Mouse (Mus musculus) forebrain, embryonic 14.5 days (tissue): ENCODE data around the gene Alkbh2. TPM values are rescaled to one million over a fixed set of nuclear protein-coding genes. Genes with fewer than 3 reads are reported as not detected.

Experiments used
- ATAC-seq: fragments of 200-750 bp; cut with Nextera tagmentation; 2 replicates; pipeline ENCODE4 v1.8.0; 2017; ENCODE audit warnings: mild to moderate bottlenecking, moderate library complexity
- DNase-seq: peaks from one replicate; pipeline ENCODE4 v3.0.0-alpha.2; 2015; ENCODE audit warnings: low spot score
- H3K27ac ChIP-seq: fragments of 300-500 bp; sonication (generic); 2 replicates; pipeline ENCODE4 v1.5.1; 2014; ENCODE audit warnings: low read depth, mild to moderate bottlenecking, control low read depth, low read length, moderate library complexity
- H3K27me3 ChIP-seq: fragments of 300-500 bp; sonication (generic); replicated peaks from 2 replicates; pipeline ENCODE4 v1.6.1; 2014; ENCODE audit warnings: low read length, control low read depth, mixed read lengths; ENCODE audit not compliant: control insufficient read depth, insufficient read depth
- H3K36me3 ChIP-seq: fragments of 300-500 bp; sonication (generic); 2 replicates; pipeline ENCODE4 v1.6.1; 2014; ENCODE audit warnings: low read length, control low read depth; ENCODE audit not compliant: control insufficient read depth, insufficient read depth
- H3K4me1 ChIP-seq: fragments of 300-500 bp; sonication (generic); 2 replicates; pipeline ENCODE4 v1.6.1; 2014; ENCODE audit warnings: antibody characterized with exemption, low read length, control low read depth; ENCODE audit not compliant: control insufficient read depth, insufficient read depth
- H3K4me2 ChIP-seq: fragments of 300-500 bp; sonication (generic); 2 replicates; pipeline ENCODE4 v1.6.1; 2014; ENCODE audit warnings: mild to moderate bottlenecking, control low read depth, low read length
- H3K4me3 ChIP-seq: fragments of 300-500 bp; sonication (generic); 2 replicates; pipeline ENCODE4 v1.5.1; 2014; ENCODE audit warnings: low read depth, low read length, control low read depth
- H3K9ac ChIP-seq: fragments of 300-500 bp; sonication (generic); 2 replicates; pipeline ENCODE4 v1.6.1; 2014; ENCODE audit warnings: mild to moderate bottlenecking, low read length, control low read depth, moderate library complexity
- H3K9me3 ChIP-seq: fragments of 300-500 bp; sonication (generic); replicated peaks from 2 replicates; pipeline ENCODE4 v1.6.1; 2016; ENCODE audit warnings: low read length, control low read depth, mixed read lengths; ENCODE audit not compliant: control insufficient read depth
- WGBS: fragments of 180-500 bp; shearing (Covaris S2); extraction: QIAGEN DNeasy Blood & Tissue Kit; methylation state at CpG from one replicate; pipeline ENCODE4 v1.1.7; 2014; 5-methylcytosine and 5-hydroxymethylcytosine counted together
- polyA plus RNA-seq: library from polyadenylated mRNA; unstranded; fragments of >200 nt; fragmentation: Nextera tagmentation; extraction: Ambion mirVana; gene quantifications from 2 replicates; pipeline ENCODE4 v1.2.1, GENCODE M21; 2014

Gene Alkbh2
- 6.5 and 8.3 TPM in 2 replicates for polyA plus RNA-seq

DNA sequence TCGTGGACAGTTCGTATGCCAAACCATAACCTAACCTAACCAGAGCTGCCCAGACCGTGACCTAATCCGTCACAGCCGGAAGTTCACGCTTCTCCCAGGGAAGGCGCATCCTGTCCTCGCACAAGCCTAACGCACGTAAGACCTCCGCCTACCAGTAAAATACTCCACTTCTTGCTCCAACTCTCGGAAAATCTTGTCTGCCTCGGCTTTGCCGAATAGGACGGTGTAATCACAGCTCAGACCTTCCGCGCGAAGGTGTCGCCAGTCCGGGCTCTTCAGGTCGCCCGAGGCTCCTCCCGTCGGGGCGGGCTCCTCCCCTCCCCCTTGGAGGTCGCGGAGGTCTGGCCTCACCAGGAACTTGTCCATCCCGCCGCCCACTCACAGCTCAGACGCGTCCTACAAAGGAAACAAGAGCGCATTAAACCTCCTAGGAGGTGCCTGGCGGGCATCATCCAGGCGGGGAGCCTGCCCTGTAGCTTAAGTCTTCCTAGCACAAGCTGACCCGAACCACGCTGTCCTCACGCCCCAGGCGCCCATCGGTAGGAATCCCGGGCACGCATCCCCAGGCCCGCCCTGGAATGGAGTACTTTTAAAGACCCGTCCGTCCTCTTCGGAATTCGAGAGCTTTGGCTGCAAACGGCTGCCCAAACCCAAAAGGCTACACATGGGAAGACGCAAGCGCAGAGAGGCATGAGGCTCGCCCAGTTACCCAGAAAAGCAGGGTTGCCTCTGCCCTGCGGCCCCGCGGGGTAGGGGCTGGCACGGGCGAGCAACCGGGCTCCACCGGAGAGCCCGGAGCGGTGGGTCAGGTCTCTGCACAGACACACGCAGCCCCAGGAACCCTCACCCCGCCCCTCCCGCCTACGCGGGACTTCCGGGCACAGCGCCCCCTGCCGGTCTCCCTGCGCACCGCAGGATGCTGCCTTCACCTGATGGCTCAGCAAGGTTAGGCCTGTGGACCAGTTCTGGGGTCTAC lies at the start of gene Alkbh2:
Gene Alkbh2, minus strand, starts transcription at position 845 of the 976 bp plus-strand sequence.
- DNase-seq (peak; percentile 82), ATAC-seq (peak; percentile 9)
- Histone ChIP-seq H3K27ac (peak within 1 kb of the TSS; percentile 65), H3K27me3 (no peaks in the 10 kb centered on the region), H3K9ac (peak within 1 kb of the TSS; percentile 78), H3K4me3 (peak within 1 kb of the TSS; percentile 61), H3K9me3 (no peaks in the 10 kb centered on the region), H3K36me3 (peaks cover 27% of the 10 kb centered on the region), H3K4me1 (peaks cover 7% of the 10 kb centered on the region; the same call in 1 of the 2 replicates), H3K4me2 (peak within 1 kb of the TSS; percentile 75)
- WGBS: under 1% methylated on average over 69 of the region's 69 CpGs

DNA sequence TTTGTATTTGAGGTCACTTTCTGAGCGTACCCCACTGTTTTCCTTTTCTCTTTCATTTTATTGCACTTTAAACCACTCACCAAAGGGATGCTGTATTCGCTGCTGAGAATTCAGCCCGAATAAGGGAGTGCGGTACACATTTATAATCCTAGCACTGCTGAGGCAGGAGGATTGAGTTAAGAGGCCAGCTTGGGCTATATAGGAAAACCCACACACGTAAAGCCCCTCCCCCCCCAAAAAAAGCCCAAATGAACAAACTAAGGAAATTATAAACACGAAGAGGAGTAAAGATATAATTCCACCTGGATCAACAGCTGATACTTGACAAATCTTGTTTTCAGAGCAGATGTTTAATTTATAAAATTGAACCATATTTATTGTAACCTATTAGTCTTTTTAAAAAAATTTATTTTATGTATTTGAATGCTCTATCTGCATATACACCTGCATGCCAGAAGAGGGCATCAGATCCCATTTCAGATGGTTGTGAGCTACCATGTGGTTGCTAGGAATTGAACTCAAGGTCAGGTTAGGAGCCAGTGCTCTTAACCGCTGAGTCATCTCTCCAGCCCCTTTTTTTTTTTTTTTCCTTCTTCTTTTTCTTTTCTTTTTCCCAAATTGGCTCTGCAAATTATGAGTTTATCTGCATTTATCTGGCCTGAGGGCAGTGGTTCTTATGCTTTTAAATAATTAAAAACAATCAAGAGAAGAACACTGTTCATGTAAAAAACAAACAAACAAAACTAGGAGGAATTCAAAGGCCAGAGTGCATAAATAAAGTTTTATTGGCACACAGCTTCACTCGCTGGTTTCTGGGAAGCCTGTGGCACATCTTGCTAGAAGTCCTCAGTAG lies 48.8 kb upstream of the Alkbh2 start:
- peak overlapping the region; percentile 58; the same call in 1 of the 2 replicates for H3K4me2 ChIP-seq
- 62% methylated on average over 8 of the region's 8 CpGs for WGBS
- peaks cover 2% of the 10 kb centered on the region; the same call in 1 of the 2 replicates for H3K4me1 ChIP-seq
- no peak overlapping the region for H3K9ac ChIP-seq
- H3K27ac ChIP-seq: no peak overlapping the region
- no peak overlapping the region for H3K4me3 ChIP-seq
- ATAC-seq: no peak
- H3K36me3 ChIP-seq: no peaks in the 10 kb centered on the region
- no peaks in the 10 kb centered on the region for H3K9me3 ChIP-seq
- H3K27me3 ChIP-seq: peaks cover 6% of the 10 kb centered on the region; the same call in 1 of the 2 replicates
- no peak for DNase-seq

DNA sequence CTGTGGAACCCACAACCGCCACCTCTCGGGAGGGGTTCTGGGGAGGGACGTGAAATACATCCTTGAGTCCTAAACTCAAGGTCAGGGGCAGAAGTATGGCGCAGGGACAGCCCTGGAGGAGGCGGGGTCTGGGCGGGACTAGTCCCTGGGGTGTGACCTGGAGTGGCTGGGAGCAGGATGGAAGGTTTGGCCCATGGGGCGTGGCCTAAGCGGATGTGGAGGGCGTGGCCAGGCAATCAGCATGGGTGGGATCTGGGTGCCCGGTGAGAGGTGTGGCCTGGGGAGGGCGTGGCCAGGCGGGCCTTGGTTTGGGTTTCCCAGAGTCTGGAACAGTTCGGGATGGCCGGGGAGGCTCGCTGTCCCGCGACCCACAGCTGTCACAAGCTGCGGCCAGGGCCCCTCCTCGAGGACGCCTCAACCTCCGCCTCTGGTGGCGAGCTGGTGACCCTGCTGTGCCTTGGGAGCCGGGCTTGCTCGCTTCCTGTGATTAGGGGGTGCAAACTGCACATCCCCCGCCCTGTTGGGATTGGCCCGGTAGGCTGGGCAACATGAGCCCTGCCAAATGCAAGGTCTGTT lies 47.7 kb upstream of the Alkbh2 start:
- WGBS: under 1% methylated on average over 26 of the region's 26 CpGs
- DNase-seq: peak; percentile 70
- peak; percentile 78 for ATAC-seq
- Histone ChIP-seq H3K27me3 (peaks cover 6% of the 10 kb centered on the region; the same call in 1 of the 2 replicates), H3K4me2 (peak overlapping the region; percentile 58), H3K4me1 (peaks cover 2% of the 10 kb centered on the region; the same call in 1 of the 2 replicates), H3K27ac (no peak overlapping the region), H3K9ac (peak overlapping the region; percentile 47; the same call in 1 of the 2 replicates), H3K4me3 (peak overlapping the region; percentile 28), H3K9me3 (no peaks in the 10 kb centered on the region), H3K36me3 (no peaks in the 10 kb centered on the region)

DNA sequence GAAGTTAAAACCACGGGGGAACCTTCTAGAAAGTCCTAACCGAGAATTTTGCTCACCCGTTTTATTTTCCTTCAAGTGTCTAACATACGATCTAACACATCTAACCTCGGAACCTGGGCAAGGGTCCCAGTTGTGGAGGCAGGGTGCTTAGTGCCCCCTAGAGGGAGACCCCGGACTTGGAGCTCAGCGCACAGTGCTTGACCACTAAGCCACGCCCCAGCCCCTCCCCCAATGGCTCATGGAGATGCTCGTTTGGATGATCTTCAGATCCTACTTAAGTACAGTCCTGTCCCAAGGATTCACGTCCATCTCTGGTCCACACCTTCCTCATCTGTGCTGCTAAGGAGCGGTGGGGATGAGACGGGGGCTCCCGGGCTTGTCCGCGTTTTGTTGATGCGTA lies 46.6 kb upstream of the Alkbh2 start:
- peaks cover 6% of the 10 kb centered on the region; the same call in 1 of the 2 replicates for H3K27me3 ChIP-seq
- no peaks in the 10 kb centered on the region for H3K36me3 ChIP-seq
- no peak overlapping the region for H3K4me2 ChIP-seq
- H3K4me3 ChIP-seq: no peak overlapping the region
- DNase-seq (peak; percentile 56), ATAC-seq (no peak)
- WGBS: 14% methylated on average over 16 of the region's 16 CpGs
- H3K27ac ChIP-seq: no peak overlapping the region
- H3K9ac ChIP-seq: no peak overlapping the region
- H3K9me3 ChIP-seq: no peaks in the 10 kb centered on the region
- H3K4me1 ChIP-seq: peaks cover 2% of the 10 kb centered on the region; the same call in 1 of the 2 replicates

DNA sequence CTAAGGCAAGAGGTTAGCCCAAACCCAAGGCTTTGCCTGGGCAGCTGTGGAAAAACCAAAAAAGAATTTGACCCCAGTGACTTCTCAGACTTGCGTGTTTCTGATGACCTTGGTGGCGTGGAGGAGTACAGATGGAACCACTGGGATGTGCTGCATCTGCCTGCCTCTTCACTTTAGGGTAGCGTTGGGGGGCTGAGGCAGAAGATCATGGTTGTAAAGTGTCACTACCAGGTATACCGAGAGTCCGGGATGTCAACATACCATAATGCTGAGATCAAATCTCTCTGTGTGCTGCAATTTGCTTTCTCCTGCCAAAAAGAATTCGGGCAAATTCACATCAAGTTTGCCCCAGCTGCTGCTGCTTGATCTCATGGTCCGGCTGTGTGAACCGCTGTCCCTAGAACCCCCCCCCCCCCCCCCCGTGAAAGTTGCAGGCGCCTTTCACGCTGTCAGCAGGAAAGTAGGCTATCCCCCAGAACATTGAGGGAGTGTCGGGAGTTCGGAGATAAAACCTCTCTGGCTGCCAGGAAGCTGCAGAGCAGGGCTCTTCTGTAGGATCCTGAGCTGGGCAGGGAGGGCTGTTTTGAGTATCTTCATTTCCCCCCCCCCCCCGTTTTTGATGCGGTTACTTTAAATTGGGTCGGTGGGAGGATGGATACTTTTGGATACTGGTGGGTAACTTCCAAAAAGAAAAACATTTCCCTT lies 46.0 kb upstream of the Alkbh2 start:
- H3K4me3 ChIP-seq: no peak overlapping the region
- H3K27me3 ChIP-seq: peaks cover 6% of the 10 kb centered on the region; the same call in 1 of the 2 replicates
- H3K4me1 ChIP-seq: peaks cover 2% of the 10 kb centered on the region; the same call in 1 of the 2 replicates
- no peaks in the 10 kb centered on the region for H3K9me3 ChIP-seq
- ATAC-seq (no peak), DNase-seq (no peak)
- H3K9ac ChIP-seq: no peak overlapping the region
- no peak overlapping the region for H3K4me2 ChIP-seq
- no peaks in the 10 kb centered on the region for H3K36me3 ChIP-seq
- 34% methylated on average over 16 of the region's 16 CpGs for WGBS
- H3K27ac ChIP-seq: no peak overlapping the region

DNA sequence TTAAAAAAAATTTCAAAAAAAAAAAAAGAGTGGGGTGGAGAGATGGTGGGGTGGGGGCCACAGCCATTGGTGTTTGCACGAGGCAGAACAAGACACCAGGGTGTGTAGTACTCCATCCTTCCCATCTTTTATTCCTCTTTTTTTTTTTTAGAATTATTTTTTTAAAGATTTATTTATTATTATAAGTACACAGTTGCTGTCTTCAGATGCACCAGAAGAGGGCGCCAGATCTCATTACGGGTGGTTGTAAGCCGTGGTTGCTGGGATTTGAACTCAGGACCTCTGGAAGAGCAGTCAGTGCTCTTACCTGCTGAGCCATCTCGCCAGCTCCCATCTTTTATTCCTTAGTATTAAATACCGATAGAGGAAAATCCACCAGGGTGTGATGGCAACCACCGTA lies 45.4 kb upstream of the Alkbh2 start:
- no peak for ATAC-seq
- WGBS: 79% methylated on average over 7 of the region's 7 CpGs

DNA sequence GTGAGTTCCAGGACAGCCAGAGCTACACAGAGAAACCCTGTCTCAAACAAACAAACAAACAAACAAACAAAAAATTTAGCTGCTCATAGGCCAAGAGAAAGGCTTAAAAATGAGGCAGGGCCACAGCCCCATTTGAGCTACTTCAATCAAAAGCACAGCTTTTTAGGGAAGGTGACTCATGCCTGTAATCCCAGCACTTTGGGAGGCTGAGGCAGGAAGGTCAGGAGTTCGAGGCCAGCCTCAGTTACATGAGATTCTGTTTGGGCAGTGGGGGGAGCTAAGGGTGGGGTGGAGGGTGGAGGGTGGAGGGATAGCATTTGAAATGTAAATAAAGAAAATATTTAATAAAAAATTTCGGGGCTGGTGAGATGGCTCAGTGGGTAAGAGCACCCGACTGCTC lies 44.9 kb upstream of the Alkbh2 start:
- DNase-seq: no peak
- Histone ChIP-seq H3K4me3 (no peak overlapping the region), H3K27me3 (peaks cover 6% of the 10 kb centered on the region; the same call in 1 of the 2 replicates), H3K36me3 (no peaks in the 10 kb centered on the region), H3K9me3 (no peaks in the 10 kb centered on the region), H3K27ac (no peak overlapping the region), H3K4me1 (peaks cover 2% of the 10 kb centered on the region; the same call in 1 of the 2 replicates), H3K9ac (no peak overlapping the region), H3K4me2 (no peak overlapping the region)
- no peak for ATAC-seq
- 81% methylated on average over 3 of the region's 3 CpGs for WGBS

More for the DNA sequence above, 45.4 kb upstream of the Alkbh2 start:
- H3K9ac ChIP-seq: no peak overlapping the region
- no peak overlapping the region for H3K4me3 ChIP-seq
- H3K4me2 ChIP-seq: no peak overlapping the region
- H3K36me3 ChIP-seq: no peaks in the 10 kb centered on the region
- peaks cover 6% of the 10 kb centered on the region; the same call in 1 of the 2 replicates for H3K27me3 ChIP-seq
- DNase-seq: no peak
- H3K9me3 ChIP-seq: no peaks in the 10 kb centered on the region
- peaks cover 2% of the 10 kb centered on the region; the same call in 1 of the 2 replicates for H3K4me1 ChIP-seq
- no peak overlapping the region for H3K27ac ChIP-seq

DNA sequence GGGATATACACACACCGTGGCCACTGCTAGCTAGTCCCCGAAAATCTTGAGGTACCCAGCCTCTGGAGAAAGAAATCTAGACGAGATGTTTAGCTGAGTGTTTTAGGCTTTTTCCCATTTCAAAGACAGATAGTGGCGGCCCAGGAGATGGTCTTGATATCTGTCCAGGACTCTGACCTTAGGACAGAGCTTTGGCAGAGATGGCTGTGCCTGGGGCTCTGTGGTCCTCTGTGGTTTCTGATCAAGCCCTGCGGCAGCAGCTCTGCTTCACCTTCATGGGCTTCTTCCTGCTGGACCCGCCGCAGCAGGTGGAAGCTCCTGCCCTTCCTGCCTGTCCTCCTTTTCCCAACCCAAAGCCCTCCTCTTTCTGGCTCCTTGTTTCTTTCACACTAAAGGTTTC lies 42.3 kb upstream of the Alkbh2 start:
- ATAC-seq (no peak), DNase-seq (no peak)
- H3K4me2 ChIP-seq: no peak overlapping the region
- H3K9ac ChIP-seq: no peak overlapping the region
- no peaks in the 10 kb centered on the region for H3K9me3 ChIP-seq
- no peaks in the 10 kb centered on the region for H3K36me3 ChIP-seq
- no peak overlapping the region for H3K4me3 ChIP-seq
- H3K27me3 ChIP-seq: peaks cover under 1% of the 10 kb centered on the region; the same call in 1 of the 2 replicates
- H3K4me1 ChIP-seq: no peaks in the 10 kb centered on the region
- 83% methylated on average over 7 of the region's 7 CpGs for WGBS
- no peak overlapping the region for H3K27ac ChIP-seq
